Mouse (Mus musculus) thymus, postnatal 14 days (tissue): ENCODE results near the gene Tmem132b.
A peak's percentile ranks its signal among the peaks of the same experiment; 100 is the strongest.

ENCODE experiments used
- DNase-seq: peaks from one replicate; pipeline ENCODE4 v3.0.0; 2021

Gene Tmem132b

GRCm38 (mm10) chr5:125685681-125686331, 154.2 kb downstream of the Tmem132b start:
- DNase-seq = no peak

GRCm38 (mm10) chr5:125692538-125692937, 161.0 kb downstream of the Tmem132b start:
- no peak for DNase-seq

DNA sequence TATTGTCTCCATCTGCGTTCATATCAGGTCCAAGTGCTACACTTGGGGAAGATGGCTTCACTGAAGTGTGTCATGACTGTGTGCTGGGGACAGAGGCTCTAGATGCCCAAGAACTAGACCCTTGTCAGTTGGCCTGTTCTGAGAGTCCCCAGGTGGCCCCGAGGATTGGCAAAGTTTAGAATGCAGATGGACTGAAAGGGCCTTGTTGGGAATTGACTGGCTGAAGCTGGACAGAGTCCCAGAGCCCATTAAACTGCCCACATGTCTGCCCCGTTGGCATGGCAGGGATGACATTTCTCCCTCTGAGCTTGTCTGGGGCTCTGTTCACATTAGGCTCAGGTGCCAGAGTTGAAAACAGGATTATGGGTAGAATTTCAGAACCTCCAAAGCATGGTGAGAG, 167.8 kb downstream of the Tmem132b start:
- no peak for DNase-seq

DNA sequence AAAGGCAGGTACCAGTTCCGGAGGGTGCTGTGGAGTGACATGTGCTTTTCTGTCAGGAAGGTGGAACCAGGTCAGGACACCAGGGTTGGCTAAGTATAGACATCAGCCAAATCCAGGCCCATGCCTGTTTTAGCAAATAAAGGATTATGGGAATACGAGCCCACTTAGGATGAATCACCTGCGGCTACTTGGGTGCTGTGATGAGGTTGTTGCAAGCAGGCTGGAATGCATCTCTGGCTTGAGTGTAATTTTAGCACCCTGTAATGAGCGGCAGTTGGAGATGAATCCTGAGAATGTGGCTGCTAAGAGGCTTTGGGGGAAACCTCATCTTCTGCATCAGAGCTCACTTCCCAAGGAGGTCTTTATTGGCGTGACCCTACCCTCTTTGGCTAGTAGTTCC, 168.7 kb downstream of the Tmem132b start:
- DNase-seq = no peak

GRCm38 (mm10) chr5:125705379-125705778, 173.8 kb downstream of the Tmem132b start:
- DNase-seq = no peak

- peak; percentile 9 for DNase-seq
These were observed 177.6 kb downstream of the Tmem132b start for GRCm38 (mm10) chr5:125709160-125709559.

DNA sequence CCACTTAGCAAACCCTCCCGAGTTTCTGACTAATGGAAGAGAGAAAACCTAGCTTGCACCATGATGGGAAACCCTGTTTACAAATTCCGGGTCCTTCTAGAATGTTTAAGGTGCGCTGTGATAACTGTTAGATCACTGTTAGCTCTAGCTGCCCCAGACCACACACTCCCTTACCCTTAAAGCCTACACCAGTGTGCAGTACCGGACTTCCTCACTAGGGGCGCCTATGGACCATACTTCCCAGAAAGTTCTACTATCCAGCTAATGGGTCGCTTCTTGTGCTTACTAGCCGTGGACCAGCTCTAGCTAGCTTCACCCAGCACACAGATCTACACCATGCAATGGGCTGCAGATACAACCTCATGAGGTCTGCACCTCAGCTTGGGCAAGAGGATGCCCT, 195.2 kb downstream of the Tmem132b start:
- DNase-seq = no peak

- DNase-seq = no peak
These were observed 195.9 kb downstream of the Tmem132b start for GRCm38 (mm10) chr5:125727436-125727835.

GRCm38 (mm10) chr5:125727936-125728335, 196.4 kb downstream of the Tmem132b start:
- DNase-seq = no peak

DNA sequence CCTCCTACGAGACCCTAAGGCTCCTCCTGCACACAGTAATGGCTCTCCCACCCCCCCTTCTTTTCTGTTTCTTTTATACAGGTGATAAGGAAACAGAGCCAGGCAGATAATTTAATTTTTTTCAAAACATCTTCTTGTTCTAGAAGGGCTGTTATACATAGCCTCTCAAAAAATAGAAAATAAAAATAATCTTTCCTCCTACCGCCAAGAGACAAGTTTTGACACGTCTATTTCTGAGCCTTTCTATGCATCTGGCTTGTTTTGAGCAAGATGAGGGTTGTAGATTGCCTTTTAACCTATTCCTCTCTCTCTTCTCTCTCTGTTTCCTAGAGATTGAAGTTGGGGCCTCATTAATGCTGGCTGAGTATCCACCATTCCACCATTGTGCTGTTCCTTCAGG, 196.9 kb downstream of the Tmem132b start:
- no peak for DNase-seq

DNA sequence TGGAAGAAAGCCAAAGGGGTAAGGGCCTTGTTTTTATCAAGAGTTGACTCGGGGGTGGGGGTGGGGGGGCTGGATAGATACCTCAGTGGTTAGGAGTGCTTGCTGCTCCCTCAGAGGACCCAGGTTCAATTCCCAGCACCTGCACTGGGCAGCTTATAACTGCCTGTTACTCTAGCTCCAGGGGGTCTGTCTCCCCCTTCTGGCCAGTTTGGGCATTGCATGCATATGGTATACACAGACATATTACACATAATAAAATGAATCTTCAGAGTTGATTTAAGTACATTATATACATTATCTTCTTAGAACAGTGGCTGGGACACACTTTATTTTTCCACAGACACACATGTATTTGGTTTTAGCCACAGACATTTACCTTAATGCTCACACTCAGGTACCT, 202.2 kb downstream of the Tmem132b start:
- no peak for DNase-seq

- no peak for DNase-seq
These were observed 205.5 kb downstream of the Tmem132b start for GRCm38 (mm10) chr5:125737105-125737504.

DNA sequence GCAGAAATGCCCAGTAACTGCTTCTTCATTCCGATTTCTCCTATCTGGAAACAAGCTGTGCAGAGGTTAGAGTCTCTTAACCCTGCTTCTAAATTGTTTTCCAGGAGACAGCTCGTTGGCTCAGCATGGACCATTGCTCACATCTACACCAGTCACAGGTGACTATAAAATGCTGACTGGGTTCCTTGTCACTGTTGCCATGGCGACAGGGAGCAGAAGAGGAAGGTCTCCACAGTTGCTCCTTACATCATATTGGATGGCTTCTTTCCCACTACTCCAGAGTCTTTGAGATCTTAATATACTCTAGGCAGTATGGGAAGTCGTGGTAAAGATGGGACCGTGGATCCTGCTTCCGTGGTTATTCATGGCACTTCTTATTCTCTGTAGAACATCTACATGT, 211.9 kb downstream of the Tmem132b start:
- DNase-seq = no peak

DNA sequence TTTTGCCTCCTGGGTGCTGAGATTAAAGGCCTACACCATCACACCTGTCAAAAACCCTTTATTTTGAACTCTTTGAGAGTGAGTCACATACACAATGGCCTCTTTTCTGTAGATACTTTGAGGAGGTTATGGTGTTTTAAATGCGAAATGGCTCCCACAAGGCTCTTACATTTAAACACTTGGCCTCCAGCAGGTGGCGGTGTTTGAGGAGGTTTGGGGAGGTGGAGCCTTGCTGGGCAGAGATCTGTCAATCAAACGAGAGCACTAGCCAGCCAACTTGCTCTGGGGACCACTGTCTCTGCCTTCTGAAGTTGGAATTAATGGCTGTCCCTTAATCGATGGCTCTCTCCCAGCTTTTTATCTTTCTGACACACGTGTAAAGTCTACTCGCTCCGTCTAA, 214.2 kb downstream of the Tmem132b start:
- DNase-seq = no peak

DNA sequence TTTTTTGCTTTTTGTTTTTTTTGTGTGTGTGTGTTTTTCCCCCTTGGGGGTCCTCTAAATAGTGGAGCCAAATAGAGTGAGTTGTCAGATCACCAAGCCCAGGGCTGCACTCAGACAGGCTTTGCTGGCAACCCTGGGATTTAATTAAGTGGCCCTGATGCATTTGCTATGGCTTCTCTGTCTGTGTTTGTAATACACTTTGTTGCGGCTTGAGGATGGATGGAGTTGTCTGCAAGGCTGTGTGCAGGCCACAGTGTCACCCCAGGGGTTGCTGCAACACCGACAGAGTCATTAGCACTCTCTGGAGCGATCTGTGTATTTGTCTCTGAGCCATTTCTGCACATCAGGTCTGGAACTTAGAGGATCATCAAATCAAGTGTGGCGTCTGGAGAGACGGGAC, 219.9 kb downstream of the Tmem132b start:
- DNase-seq = no peak

- no peak for DNase-seq
These were observed 221.0 kb downstream of the Tmem132b start for GRCm38 (mm10) chr5:125752546-125752945.

GRCm38 (mm10) chr5:125756987-125757530, 225.5 kb downstream of the Tmem132b start:
- DNase-seq = no peak

DNA sequence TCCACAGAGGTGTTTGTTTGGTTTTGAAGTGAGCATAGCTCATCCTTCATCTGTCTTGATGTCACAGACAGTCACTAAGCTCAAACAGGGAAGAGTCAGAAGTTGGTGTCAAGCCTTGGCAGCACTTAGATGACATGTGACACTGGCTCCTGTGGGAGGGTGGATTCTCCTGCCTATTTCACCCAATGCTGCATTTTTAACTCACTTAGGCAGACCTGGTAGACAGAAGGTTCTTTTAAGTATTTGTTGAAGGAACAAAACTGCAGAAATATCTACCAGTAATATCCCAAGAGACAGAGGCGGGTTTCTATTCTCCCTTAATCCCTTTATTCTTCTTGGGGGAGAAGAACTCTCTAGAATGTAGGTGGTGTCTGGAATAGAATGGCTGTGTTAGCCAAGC, 226.9 kb downstream of the Tmem132b start:
- no peak for DNase-seq

DNA sequence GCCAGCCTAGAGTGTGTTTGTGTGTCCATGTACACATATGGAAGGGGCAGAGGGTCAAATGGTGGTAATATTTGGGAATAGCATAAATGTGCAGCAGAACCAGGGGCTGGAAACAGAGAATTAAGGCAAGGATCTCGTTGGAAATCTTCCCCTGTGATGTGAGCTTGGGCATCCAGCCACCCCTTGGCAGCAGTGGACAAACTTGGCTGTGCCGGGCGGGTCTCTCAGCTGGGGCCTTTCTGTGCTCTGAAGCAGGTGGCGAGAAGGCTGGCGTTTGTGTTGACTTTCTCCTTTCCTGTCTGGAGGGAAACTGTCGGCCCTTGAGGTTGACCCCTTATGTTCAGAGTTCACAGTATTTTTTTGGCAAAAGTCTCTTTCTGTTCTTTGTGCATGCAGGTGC, 235.4 kb downstream of the Tmem132b start:
- DNase-seq = no peak

- no peak for DNase-seq
These were observed 236.4 kb downstream of the Tmem132b start for GRCm38 (mm10) chr5:125767950-125768349.

- DNase-seq = no peak
These were observed 240.7 kb downstream of the Tmem132b start for GRCm38 (mm10) chr5:125772238-125772637.

DNA sequence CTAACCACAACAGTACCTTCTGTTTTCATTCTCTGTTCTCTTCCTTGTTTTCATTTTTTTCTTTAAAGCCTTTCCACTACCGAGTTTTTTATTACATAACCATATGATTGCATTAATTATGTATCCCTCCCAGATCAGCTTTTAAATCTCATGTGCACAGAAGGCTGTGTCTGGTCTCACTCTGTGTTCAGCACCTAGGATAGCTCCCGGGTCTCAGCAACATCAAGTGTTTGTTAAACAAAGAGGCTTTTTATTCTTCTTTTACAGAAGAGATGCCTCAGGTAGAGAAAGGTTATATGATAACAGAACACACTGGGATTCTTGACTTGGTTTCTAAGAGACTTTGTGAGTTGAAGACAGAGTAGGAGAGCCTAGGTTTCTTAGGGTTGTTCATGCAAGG, 241.2 kb downstream of the Tmem132b start:
- no peak for DNase-seq

GRCm38 (mm10) chr5:125780332-125780731, 248.8 kb downstream of the Tmem132b start:
- DNase-seq = no peak

- DNase-seq = no peak
These were observed 261.1 kb downstream of the Tmem132b start for GRCm38 (mm10) chr5:125792643-125793042.

DNA sequence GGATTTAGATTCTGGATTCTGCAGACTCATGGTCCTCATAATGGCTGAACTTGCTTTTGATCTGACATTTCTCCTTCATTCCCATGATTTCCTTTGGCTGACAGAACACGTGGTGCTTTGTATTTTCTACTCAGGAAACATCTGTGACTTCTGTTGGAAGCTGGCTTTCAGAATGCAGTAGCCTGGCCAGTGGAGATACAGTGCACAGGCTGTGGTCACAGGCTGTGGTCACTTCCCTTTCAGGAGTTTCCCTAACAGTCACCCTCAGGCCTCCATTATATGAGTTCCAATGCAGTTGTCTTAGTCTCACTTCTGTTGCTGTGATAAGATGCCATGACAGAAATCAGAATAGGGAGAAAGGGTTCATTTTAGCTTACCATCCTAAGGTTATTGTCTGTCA, 262.7 kb downstream of the Tmem132b start:
- DNase-seq = no peak
